Mouse (Mus musculus) CH12.LX (cell line): ENCODE results near the gene Hipk1. TPM values are rescaled to one million over a fixed set of nuclear protein-coding genes. Genes with fewer than 3 reads are reported as not detected.
"Not testable (repeated sequence)": the region's sequence is repeated elsewhere in the genome, so short reads cannot be mapped to it uniquely, and the experiment has no call there.

Experiments
- DNase-seq: peaks from one replicate; pipeline ENCODE4 v3.0.0-alpha.2; 2013; ENCODE audit errors: extremely low read depth
- H3K27ac ChIP-seq: 2 replicates; pipeline ENCODE4 v1.5.1; 2012; ENCODE audit warnings: low read depth, mild to moderate bottlenecking, control low read depth, moderate library complexity; ENCODE audit not compliant: insufficient read depth
- H3K27me3 ChIP-seq: replicated peaks from 2 replicates; pipeline ENCODE3; 2012; ENCODE audit warnings: inconsistent platforms
- H3K36me3 ChIP-seq, 2 experiments: replicated peaks in 1 of 2; 2 replicates each; pipeline versions ENCODE3 to v1.6.1; 2012; ENCODE audit warnings: inconsistent platforms in 1 of 2, low read length in 1 of 2, mild to moderate bottlenecking in 1 of 2, mixed read lengths in 1 of 2, moderate library complexity in 1 of 2; ENCODE audit not compliant: control insufficient read depth in 1 of 2, insufficient read depth in 1 of 2
- H3K4me1 ChIP-seq, 2 experiments: 2 replicates each; pipeline ENCODE4 v1.6.1; 2012; ENCODE audit warnings: inconsistent platforms in 1 of 2, moderate library complexity in 1 of 2; ENCODE audit not compliant: insufficient read depth in 2 of 2, control insufficient read depth in 1 of 2
- H3K4me2 ChIP-seq: 2 replicates; pipeline ENCODE4 v1.6.1; 2012; ENCODE audit warnings: low read depth, mild to moderate bottlenecking, control low read depth; ENCODE audit not compliant: poor library complexity, insufficient read depth, severe bottlenecking
- H3K4me3 ChIP-seq, 3 experiments: fragments of 150-350 bp in 1 of 3; sonication (generic) in 1 of 3; replicated peaks in 1 of 3; 2 replicates each; pipeline versions ENCODE3 to v1.5.1; 2011 to 2012; ENCODE audit warnings: low read depth in 2 of 3, low read length in 2 of 3, mild to moderate bottlenecking in 2 of 3, moderate library complexity in 2 of 3, control low read depth in 1 of 3, improper control_type of control experiment in 1 of 3, inconsistent platforms in 1 of 3, mixed read lengths in 1 of 3; ENCODE audit not compliant: poor library complexity in 1 of 3
- H3K79me2 ChIP-seq: replicated peaks from 2 replicates; pipeline ENCODE4 v1.6.1; 2012; ENCODE audit warnings: mild to moderate bottlenecking, moderate library complexity; ENCODE audit not compliant: control insufficient read depth, poor library complexity, insufficient read depth, severe bottlenecking; ENCODE audit errors: extremely low read depth
- H3K9ac ChIP-seq: 2 replicates; pipeline ENCODE4 v1.6.1; 2012; ENCODE audit warnings: low read depth, mild to moderate bottlenecking, control low read depth, moderate library complexity; ENCODE audit not compliant: insufficient read depth
- H3K9me3 ChIP-seq: replicated peaks from 2 replicates; pipeline ENCODE3; 2012; ENCODE audit warnings: low read length, inconsistent platforms, mixed read lengths
- CHD1 ChIP-seq: IDR thresholded peaks from 2 replicates; pipeline ENCODE4 v1.6.1; 2012; ENCODE audit warnings: low read depth, low read length, improper control_type of control experiment, inconsistent platforms
- CHD2 ChIP-seq: IDR thresholded peaks from 2 replicates; pipeline ENCODE4 v1.6.1; 2011; ENCODE audit warnings: low read length, improper control_type of control experiment
- HCFC1 ChIP-seq: IDR thresholded peaks from 2 replicates; pipeline ENCODE4 v1.6.1; 2012; ENCODE audit warnings: low read depth, mild to moderate bottlenecking, inconsistent platforms, low read length, improper control_type of control experiment
- KAT2A ChIP-seq: IDR thresholded peaks from 2 replicates; pipeline ENCODE4 v1.6.1; 2012; ENCODE audit warnings: low read length, improper control_type of control experiment, inconsistent platforms; ENCODE audit not compliant: insufficient replicate concordance
- MAFK ChIP-seq: IDR thresholded peaks from 2 replicates; pipeline ENCODE4 v1.6.1; 2011; ENCODE audit warnings: low read length, improper control_type of control experiment; ENCODE audit not compliant: insufficient replicate concordance
- MAX ChIP-seq: IDR thresholded peaks from 2 replicates; pipeline ENCODE4 v1.6.1; 2011; ENCODE audit warnings: low read length, improper control_type of control experiment
- MXI1 ChIP-seq: IDR thresholded peaks from 2 replicates; pipeline ENCODE4 v1.6.1; 2011; ENCODE audit warnings: mild to moderate bottlenecking, low read depth, low read length, improper control_type of control experiment
- RAD21 ChIP-seq: IDR thresholded peaks from 2 replicates; pipeline ENCODE4 v1.6.1; 2011; ENCODE audit warnings: low read depth, mild to moderate bottlenecking, low read length, improper control_type of control experiment, moderate library complexity
- SIN3A ChIP-seq: IDR thresholded peaks from 2 replicates; pipeline ENCODE4 v1.6.1; 2012; ENCODE audit warnings: low read length, improper control_type of control experiment, inconsistent platforms
- SMC3 ChIP-seq: IDR thresholded peaks from 2 replicates; pipeline ENCODE4 v1.6.1; 2011; ENCODE audit warnings: low read depth, low read length, improper control_type of control experiment
- TCF12 ChIP-seq: IDR thresholded peaks from 2 replicates; pipeline ENCODE4 v1.6.1; 2014; ENCODE audit warnings: low read depth, mild to moderate bottlenecking, inconsistent platforms, low read length, improper control_type of control experiment
- ZNF384 ChIP-seq: IDR thresholded peaks from 2 replicates; pipeline ENCODE4 v1.6.1; 2012; ENCODE audit warnings: low read depth, low read length, improper control_type of control experiment, inconsistent platforms
- dilution Hi-C: fragments of 300-500 bp; cut with MboI; formaldehyde crosslinking; loops from 2 replicates; pipeline ENCODE4 v1.14.3; 2020; ENCODE audit warnings: low sequenced_read_pairs; ENCODE audit not compliant: extremely low pct_unique_long_range_greater_than_20kb, extremely low pct_ligation_motif_present
- in situ Hi-C: fragments of 300-500 bp; cut with MboI; formaldehyde crosslinking; loops from 3 replicates; pipeline ENCODE4 v1.14.3; 2019; ENCODE audit warnings: low sequenced_read_pairs, low pct_ligation_motif_present, low pct_unique_long_range_greater_than_20kb, mixed read lengths
- polyA plus RNA-seq: library from polyadenylated mRNA; unstranded; fragments of >175 nt; gene quantifications from 2 replicates; pipeline ENCODE4 v1.2.1, GENCODE M21; 2012; ENCODE audit warnings: low read depth; ENCODE audit not compliant: insufficient read length
- total RNA-seq, 2 experiments: library from RNA; depleted of rRNA; stranded (reverse); fragments of 300-350 nt in 1 of 2; fragments of >200 nt in 1 of 2; gene quantifications; 2 replicates each; pipeline ENCODE4 v1.2.3; 2012 to 2014

The Hipk1 gene
- total and polyA plus RNA-seq, 3 experiments = 26.2 to 35.9 (median 32.7) TPM

DNA sequence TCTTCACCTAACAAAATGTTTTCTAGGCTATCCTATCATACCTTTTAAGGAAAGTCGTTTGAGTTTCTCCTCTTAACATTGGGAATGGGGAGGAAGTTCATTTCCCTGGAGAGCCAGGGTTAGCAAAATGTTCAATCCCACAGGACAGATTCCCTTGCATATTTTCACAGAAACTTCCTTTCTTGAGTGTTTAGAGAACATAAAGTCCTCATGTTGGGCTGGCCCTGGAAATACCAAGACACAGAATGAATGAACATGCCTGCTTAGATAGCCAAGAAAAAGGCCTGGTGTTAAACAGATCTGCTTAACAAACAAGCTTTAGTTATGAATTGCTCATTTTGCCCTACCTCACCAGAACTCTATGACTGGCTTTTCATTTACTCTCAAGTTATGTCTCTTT lies 1.2 kb upstream of the Hipk1 start:
- DNase-seq = no peak
- H3K9me3 ChIP-seq = no peaks in the 10 kb centered on the region
- peaks cover 5% of the 10 kb centered on the region for H3K27me3 ChIP-seq
- peaks cover 34% of the 10 kb centered on the region for H3K79me2 ChIP-seq
- dilution Hi-C loops = no loop called here
- peaks cover 6 to 40% of the 10 kb centered on the region in 2 experiments; a peak in 3 of 4 replicates for H3K4me1 ChIP-seq
- no peak overlapping the region for H3K27ac ChIP-seq
- in situ Hi-C loops = no loop called here
- TF ChIP-seq KAT2A (no peak), RAD21 (no peak), SMC3 (no peak), TCF12 (no peak), CHD2 (no peak), ZNF384 (no peak)
- TF ChIP-seq, all 38 proteins: peak for 0
- Histone ChIP-seq H3K9ac (no peak overlapping the region), H3K4me2 (no peak overlapping the region), H3K36me3 (no peaks in the 10 kb centered on the region), H3K4me3 (no peak overlapping the region)

- in situ Hi-C loops = not testable (repeated sequence)
Observed at GRCm38 (mm10) chr3:103792111-103792406, 696 bp upstream of the Hipk1 start.

DNA sequence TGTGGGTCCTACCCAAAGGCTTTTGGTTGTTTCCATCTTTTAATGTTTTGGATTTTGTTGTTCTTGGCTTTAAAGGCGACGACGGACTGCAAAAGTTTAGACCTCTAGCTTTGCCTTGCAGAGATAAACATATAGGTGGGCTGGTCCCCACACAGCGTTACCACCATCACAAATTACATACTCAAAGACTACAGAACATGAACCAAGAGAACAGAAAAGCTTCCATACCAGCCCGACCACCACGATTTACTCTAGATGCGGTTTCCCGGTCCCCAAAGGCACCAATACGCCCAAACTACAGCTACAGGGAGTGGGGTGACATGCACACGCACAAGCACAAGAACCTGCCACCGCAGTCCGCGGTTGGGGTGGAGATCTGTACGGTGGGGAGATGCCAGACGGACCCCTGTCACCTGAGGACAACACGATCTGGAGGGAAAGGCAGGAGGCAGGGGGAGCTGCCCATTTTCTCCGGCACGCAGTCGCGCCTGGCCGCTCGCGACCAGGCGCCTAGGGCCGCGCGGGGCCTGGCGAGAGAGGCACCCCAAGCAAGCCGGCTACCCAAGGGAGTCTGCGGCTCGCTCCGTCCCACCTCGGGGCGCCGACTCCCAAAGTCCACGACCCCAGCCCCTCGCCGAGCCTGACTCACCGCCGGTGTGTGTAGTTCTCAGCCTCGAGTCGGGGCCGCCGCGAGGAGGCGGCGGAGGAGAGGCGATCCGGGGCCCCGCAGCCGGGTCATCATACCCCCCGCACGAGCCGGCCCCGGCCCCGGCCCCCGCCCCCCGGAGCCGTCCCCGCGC lies 817 bp downstream of the Hipk1 start:
- Histone ChIP-seq H3K4me3 (peak overlapping the region; percentile 89 to 98 (median 93)), H3K4me1 (peaks cover 11 to 54% of the 10 kb centered on the region in 2 experiments; a peak in 3 of 4 replicates), H3K36me3 (peaks cover 0 to 3% of the 10 kb centered on the region in 2 experiments), H3K27ac (peak overlapping the region; percentile 83), H3K79me2 (peaks cover 53% of the 10 kb centered on the region), H3K9me3 (no peaks in the 10 kb centered on the region), H3K4me2 (peak overlapping the region; percentile 30; the same call in 1 of the 2 replicates), H3K9ac (peak overlapping the region; percentile 83)
- no peak for DNase-seq
- dilution Hi-C loops = no loop called here
- in situ Hi-C loops = no loop called here
- TF ChIP-seq MAX (peak; percentile 43; the same call in 1 of the 2 replicates), CHD1 (0 out of 2 replicates have a peak, but pooled peaks have one; percentile 0), MAFK (no peak), CHD2 (no peak), SIN3A (peak; percentile 18), MXI1 (peak; percentile 15; the same call in 1 of the 2 replicates), HCFC1 (no peak)
- TF ChIP-seq, all 38 proteins: peak for 4
- H3K27me3 ChIP-seq = no peaks in the 10 kb centered on the region

More at GRCm38 (mm10) chr3:103792111-103792406, 696 bp upstream of the Hipk1 start:
- peaks cover 39% of the 10 kb centered on the region for H3K79me2 ChIP-seq
- H3K9me3 ChIP-seq, H3K36me3 ChIP-seq, DNase-seq, H3K27ac ChIP-seq, H3K27me3 ChIP-seq, H3K9ac ChIP-seq, dilution Hi-C loops: not testable (repeated sequence)
- peak overlapping the region in 1 of 3 experiments; percentile 93 for H3K4me3 ChIP-seq
- peak overlapping the region; percentile 70; the same call in 1 of the 2 replicates for H3K4me2 ChIP-seq
- peaks cover 9 to 45% of the 10 kb centered on the region in 2 experiments; a peak in 3 of 4 replicates for H3K4me1 ChIP-seq
